Mouse (Mus musculus) limb, embryonic 15.5 days (tissue): ENCODE data around the gene Cd37. TPM values are rescaled to one million over a fixed set of nuclear protein-coding genes. Genes with fewer than 3 reads are reported as not detected.

Source experiments
- ATAC-seq: fragments of 200-750 bp; cut with Nextera tagmentation; 2 replicates; pipeline ENCODE4 v1.8.0; 2017; ENCODE audit warnings: low read depth, moderate TSS enrichment; ENCODE audit not compliant: insufficient number of reproducible peaks, low FRiP score, low TSS enrichment
- H3K27ac ChIP-seq: fragments of 300-500 bp; sonication (generic); 2 replicates; pipeline ENCODE4 v1.5.1; 2015; ENCODE audit warnings: moderate library complexity, mild to moderate bottlenecking, inconsistent platforms
- H3K27me3 ChIP-seq: fragments of 300-500 bp; sonication (generic); 2 replicates; pipeline ENCODE4 v1.6.1; 2015; ENCODE audit warnings: inconsistent platforms
- H3K36me3 ChIP-seq: fragments of 300-500 bp; sonication (generic); 2 replicates; pipeline ENCODE4 v1.6.1; 2015; ENCODE audit warnings: inconsistent platforms
- H3K4me1 ChIP-seq: fragments of 300-500 bp; sonication (generic); 2 replicates; pipeline ENCODE4 v1.6.1; 2015; ENCODE audit warnings: inconsistent platforms
- H3K4me2 ChIP-seq: fragments of 300-500 bp; sonication (generic); 2 replicates; pipeline ENCODE4 v1.6.1; 2015; ENCODE audit warnings: mild to moderate bottlenecking, inconsistent platforms
- H3K4me3 ChIP-seq: fragments of 300-500 bp; sonication (generic); 2 replicates; pipeline ENCODE4 v1.5.1; 2015; ENCODE audit warnings: mild to moderate bottlenecking, inconsistent platforms
- H3K9ac ChIP-seq: fragments of 300-500 bp; sonication (generic); 2 replicates; pipeline ENCODE4 v1.6.1; 2015; ENCODE audit warnings: inconsistent platforms
- H3K9me3 ChIP-seq: fragments of 300-500 bp; sonication (generic); 2 replicates; pipeline ENCODE4 v1.6.1; 2016; ENCODE audit warnings: inconsistent platforms
- WGBS: fragments of 180-500 bp; shearing (Covaris S2); methylation state at CpG from one replicate; pipeline ENCODE4 v1.1.7; 2015; 5-methylcytosine and 5-hydroxymethylcytosine counted together
- polyA plus RNA-seq: library from polyadenylated mRNA; unstranded; fragments of >200 nt; fragmentation: Nextera tagmentation; extraction: Ambion mirVana; gene quantifications from 2 replicates; pipeline ENCODE4 v1.2.1, GENCODE M21; 2015

Cd37 gene
- polyA plus RNA-seq, 1 experiment from 2014 or later = 3.8 TPM

- H3K9me3 ChIP-seq = no peaks in the 10 kb centered on the region
- no peaks in the 10 kb centered on the region for H3K36me3 ChIP-seq
- H3K9ac ChIP-seq = no peak overlapping the region
- H3K4me2 ChIP-seq = no peak overlapping the region
- H3K27me3 ChIP-seq = peaks cover 7% of the 10 kb centered on the region; the same call in 1 of the 2 replicates
- peaks cover 10% of the 10 kb centered on the region for H3K4me1 ChIP-seq
- ATAC-seq = no peak
- no peak overlapping the region for H3K4me3 ChIP-seq
- 52% methylated on average over 13 of the region's 13 CpGs for WGBS
- H3K27ac ChIP-seq = no peak overlapping the region
These were observed 43.4 kb downstream of the Cd37 start for GRCm38 (mm10) chr7:45195341-45196175.

GRCm38 (mm10) chr7:45193871-45194785, 44.8 kb downstream of the Cd37 start:
- H3K9me3 ChIP-seq = no peaks in the 10 kb centered on the region
- H3K27ac ChIP-seq = no peak overlapping the region
- WGBS = 65% methylated on average over 17 of the region's 17 CpGs
- peaks cover 10% of the 10 kb centered on the region for H3K4me1 ChIP-seq
- H3K36me3 ChIP-seq = no peaks in the 10 kb centered on the region
- no peak for ATAC-seq
- H3K9ac ChIP-seq = no peak overlapping the region
- H3K27me3 ChIP-seq = peaks cover 15% of the 10 kb centered on the region
- no peak overlapping the region for H3K4me3 ChIP-seq
- H3K4me2 ChIP-seq = no peak overlapping the region

GRCm38 (mm10) chr7:45193406-45193805, 45.5 kb downstream of the Cd37 start:
- WGBS = 51% methylated on average over 5 of the region's 5 CpGs
- no peak for ATAC-seq
- Histone ChIP-seq H3K27ac (no peak overlapping the region), H3K4me3 (no peak overlapping the region), H3K36me3 (no peaks in the 10 kb centered on the region), H3K27me3 (peaks cover 15% of the 10 kb centered on the region), H3K4me2 (no peak overlapping the region), H3K4me1 (peaks cover 10% of the 10 kb centered on the region), H3K9ac (no peak overlapping the region), H3K9me3 (no peaks in the 10 kb centered on the region)

- no peak overlapping the region for H3K27ac ChIP-seq
- peaks cover 10% of the 10 kb centered on the region for H3K4me1 ChIP-seq
- ATAC-seq = no peak
- no peaks in the 10 kb centered on the region for H3K9me3 ChIP-seq
- WGBS = 79% methylated on average over 7 of the region's 7 CpGs
- peaks cover 19% of the 10 kb centered on the region for H3K27me3 ChIP-seq
- no peaks in the 10 kb centered on the region for H3K36me3 ChIP-seq
- H3K9ac ChIP-seq = no peak overlapping the region
- no peak overlapping the region for H3K4me2 ChIP-seq
- no peak overlapping the region for H3K4me3 ChIP-seq
These were observed 46.2 kb downstream of the Cd37 start for GRCm38 (mm10) chr7:45192585-45193310.

- peaks cover 10% of the 10 kb centered on the region for H3K4me1 ChIP-seq
- no peak overlapping the region for H3K4me2 ChIP-seq
- whole genome bisulfite sequencing = 4% methylated on average over 8 of the region's 8 CpGs
- H3K9me3 ChIP-seq = no peaks in the 10 kb centered on the region
- H3K36me3 ChIP-seq = no peaks in the 10 kb centered on the region
- peak overlapping the region; percentile 47; the same call in 1 of the 2 replicates for H3K27ac ChIP-seq
- peak; percentile 73 for ATAC-seq
- H3K9ac ChIP-seq = no peak overlapping the region
- H3K4me3 ChIP-seq = no peak overlapping the region
- H3K27me3 ChIP-seq = peaks cover 20% of the 10 kb centered on the region
These were observed 47.0 kb downstream of the Cd37 start for GRCm38 (mm10) chr7:45191803-45192363.

- Histone ChIP-seq H3K9ac (no peak overlapping the region), H3K27me3 (peaks cover 21% of the 10 kb centered on the region), H3K4me1 (peaks cover 10% of the 10 kb centered on the region), H3K4me3 (no peak overlapping the region), H3K4me2 (no peak overlapping the region), H3K9me3 (no peaks in the 10 kb centered on the region), H3K27ac (no peak overlapping the region), H3K36me3 (no peaks in the 10 kb centered on the region)
- 68% methylated on average over 2 of the region's 2 CpGs for WGBS
- ATAC-seq = no peak
These were observed 47.8 kb downstream of the Cd37 start for GRCm38 (mm10) chr7:45191161-45191560.

GRCm38 (mm10) chr7:45190186-45190585, 48.7 kb downstream of the Cd37 start:
- no peak for ATAC-seq
- Histone ChIP-seq H3K4me1 (peaks cover 10% of the 10 kb centered on the region), H3K9ac (no peak overlapping the region), H3K27me3 (peaks cover 30% of the 10 kb centered on the region), H3K4me2 (no peak overlapping the region), H3K4me3 (no peak overlapping the region), H3K9me3 (no peaks in the 10 kb centered on the region), H3K36me3 (no peaks in the 10 kb centered on the region), H3K27ac (no peak overlapping the region)
- 86% methylated on average over 6 of the region's 6 CpGs for WGBS

- no peak for ATAC-seq
- 51% methylated on average over 16 of the region's 16 CpGs for WGBS
- H3K4me1 ChIP-seq = peaks cover 10% of the 10 kb centered on the region
- H3K4me3 ChIP-seq = no peak overlapping the region
- H3K4me2 ChIP-seq = no peak overlapping the region
- H3K27ac ChIP-seq = no peak overlapping the region
- no peak overlapping the region for H3K9ac ChIP-seq
- peaks cover 35% of the 10 kb centered on the region for H3K27me3 ChIP-seq
- H3K36me3 ChIP-seq = no peaks in the 10 kb centered on the region
- H3K9me3 ChIP-seq = no peaks in the 10 kb centered on the region
These were observed 49.3 kb downstream of the Cd37 start for GRCm38 (mm10) chr7:45189600-45189999.

- 54% methylated on average over 7 of the region's 7 CpGs for WGBS
- ATAC-seq = no peak
- H3K27me3 ChIP-seq = peaks cover 72% of the 10 kb centered on the region
- H3K4me1 ChIP-seq = peaks cover 13% of the 10 kb centered on the region
- no peaks in the 10 kb centered on the region for H3K9me3 ChIP-seq
- no peak overlapping the region for H3K4me3 ChIP-seq
- no peak overlapping the region for H3K4me2 ChIP-seq
- no peaks in the 10 kb centered on the region for H3K36me3 ChIP-seq
- no peak overlapping the region for H3K9ac ChIP-seq
- no peak overlapping the region for H3K27ac ChIP-seq
These were observed 53.0 kb downstream of the Cd37 start for GRCm38 (mm10) chr7:45185921-45186320.

GRCm38 (mm10) chr7:45183672-45184071, 55.2 kb downstream of the Cd37 start:
- WGBS = 63% methylated on average over 7 of the region's 7 CpGs
- H3K36me3 ChIP-seq = no peaks in the 10 kb centered on the region
- no peak overlapping the region for H3K4me2 ChIP-seq
- no peaks in the 10 kb centered on the region for H3K9me3 ChIP-seq
- peaks cover 83% of the 10 kb centered on the region for H3K27me3 ChIP-seq
- H3K4me3 ChIP-seq = no peak overlapping the region
- H3K9ac ChIP-seq = no peak overlapping the region
- H3K4me1 ChIP-seq = peaks cover 13% of the 10 kb centered on the region
- ATAC-seq = no peak
- H3K27ac ChIP-seq = no peak overlapping the region
